Mouse (Mus musculus): ENCODE results near the gene Sez6l. TPM values are rescaled to one million over a fixed set of nuclear protein-coding genes. Genes with fewer than 3 reads are reported as not detected.

Gene Sez6l
- total and polyA plus RNA-seq, 2 experiments from 2014 or later: 48.4 to 73.8 TPM

GRCm38 (mm10) chr5:112382042-112382441 is 194.9 kb downstream of the Sez6l start:
- no peaks in the 10 kb centered on the region for H3K9me3 ChIP-seq (ENCODE audit: low read length)
- H3K36me3 ChIP-seq (ENCODE audit: insufficient read depth): peaks cover 44% of the 10 kb centered on the region
- peak; percentile 67 for ATAC-seq
- WGBS: 36% methylated on average over 6 of the region's 9 CpGs
- no peaks in the 10 kb centered on the region for H3K27me3 ChIP-seq (ENCODE audit: insufficient read depth, low read length)
- TF ChIP-seq CTCF (IDR thresholded peaks at IDR 0.05; ENCODE audit: low read depth): no peak
- H3K4me3 ChIP-seq (ENCODE audit: low read depth, low read length): no peak overlapping the region
- DNase-seq: no peak
- H3K27ac ChIP-seq (ENCODE audit: low read depth, low read length): peak overlapping the region; percentile 40; the same call in 1 of the 2 replicates
- no peak overlapping the region for H3K4me2 ChIP-seq (ENCODE audit: low read depth)
- H3K4me1 ChIP-seq (ENCODE audit: insufficient read depth): no peaks in the 10 kb centered on the region
- H3K9ac ChIP-seq: no peak overlapping the region; the same call in 1 of the 2 replicates

GRCm38 (mm10) chr5:112381154-112381553 is 195.8 kb downstream of the Sez6l start:
- H3K4me2 ChIP-seq (ENCODE audit: low read depth): no peak overlapping the region
- 90% methylated on average over 11 of the region's 11 CpGs for WGBS
- no peak for TF ChIP-seq CTCF (IDR thresholded peaks at IDR 0.05; ENCODE audit: low read depth)
- peaks cover 37% of the 10 kb centered on the region for H3K36me3 ChIP-seq (ENCODE audit: insufficient read depth)
- H3K4me3 ChIP-seq (ENCODE audit: low read depth, low read length): no peak overlapping the region
- no peak overlapping the region for H3K9ac ChIP-seq
- H3K9me3 ChIP-seq (ENCODE audit: low read length): no peaks in the 10 kb centered on the region
- DNase-seq (no peak), ATAC-seq (no peak)
- no peaks in the 10 kb centered on the region for H3K27me3 ChIP-seq (ENCODE audit: insufficient read depth, low read length)
- H3K27ac ChIP-seq (ENCODE audit: low read depth, low read length): no peak overlapping the region
- H3K4me1 ChIP-seq (ENCODE audit: insufficient read depth): no peaks in the 10 kb centered on the region

- H3K4me1 ChIP-seq (ENCODE audit: insufficient read depth): no peaks in the 10 kb centered on the region
- H3K27me3 ChIP-seq (ENCODE audit: insufficient read depth, low read length): no peaks in the 10 kb centered on the region
- peaks cover 43% of the 10 kb centered on the region for H3K36me3 ChIP-seq (ENCODE audit: insufficient read depth)
- H3K9ac ChIP-seq: no peak overlapping the region
- DNase-seq: no peak
- WGBS: 89% methylated on average over 6 of the region's 6 CpGs
- H3K4me2 ChIP-seq (ENCODE audit: low read depth): no peak overlapping the region
- no peak overlapping the region for H3K4me3 ChIP-seq (ENCODE audit: low read depth, low read length)
- no peaks in the 10 kb centered on the region for H3K9me3 ChIP-seq (ENCODE audit: low read length)
- ATAC-seq: no peak
- no peak overlapping the region for H3K27ac ChIP-seq (ENCODE audit: low read depth, low read length)
- TF ChIP-seq CTCF (IDR thresholded peaks at IDR 0.05; ENCODE audit: low read depth): no peak
These were observed 198.3 kb downstream of the Sez6l start for GRCm38 (mm10) chr5:112378716-112379115.

GRCm38 (mm10) chr5:112377380-112377779 is 199.6 kb downstream of the Sez6l start:
- Histone ChIP-seq H3K9me3 (ENCODE audit: low read length) (no peaks in the 10 kb centered on the region), H3K4me3 (ENCODE audit: low read depth, low read length) (no peak overlapping the region), H3K27me3 (ENCODE audit: insufficient read depth, low read length) (no peaks in the 10 kb centered on the region), H3K27ac (ENCODE audit: low read depth, low read length) (no peak overlapping the region), H3K36me3 (ENCODE audit: insufficient read depth) (peaks cover 49% of the 10 kb centered on the region), H3K4me1 (ENCODE audit: insufficient read depth) (0 out of 2 replicates have a peak, but pooled peaks cover 3% of the 10 kb centered on the region), H3K4me2 (ENCODE audit: low read depth) (no peak overlapping the region), H3K9ac (no peak overlapping the region)
- no peak for DNase-seq
- WGBS: 93% methylated on average over 1 of the region's 1 CpGs
- ATAC-seq: no peak
- TF ChIP-seq CTCF (IDR thresholded peaks at IDR 0.05; ENCODE audit: low read depth): no peak

- no peak for TF ChIP-seq CTCF (IDR thresholded peaks at IDR 0.05; ENCODE audit: low read depth)
- H3K27ac ChIP-seq (ENCODE audit: low read depth, low read length): no peak overlapping the region
- H3K9me3 ChIP-seq (ENCODE audit: low read length): no peaks in the 10 kb centered on the region
- H3K9ac ChIP-seq: no peak overlapping the region
- peaks cover 48% of the 10 kb centered on the region for H3K36me3 ChIP-seq (ENCODE audit: insufficient read depth)
- no peaks in the 10 kb centered on the region for H3K27me3 ChIP-seq (ENCODE audit: insufficient read depth, low read length)
- H3K4me3 ChIP-seq (ENCODE audit: low read depth, low read length): no peak overlapping the region
- 88% methylated on average over 4 of the region's 4 CpGs for WGBS
- no peak for ATAC-seq
- H3K4me2 ChIP-seq (ENCODE audit: low read depth): no peak overlapping the region
- no peak for DNase-seq
- H3K4me1 ChIP-seq (ENCODE audit: insufficient read depth): peaks cover 11% of the 10 kb centered on the region; the same call in 1 of the 2 replicates
These were observed 200.9 kb downstream of the Sez6l start for GRCm38 (mm10) chr5:112376111-112376510.

- no peak for TF ChIP-seq CTCF (IDR thresholded peaks at IDR 0.05; ENCODE audit: low read depth)
- no peaks in the 10 kb centered on the region for H3K9me3 ChIP-seq (ENCODE audit: low read length)
- peak overlapping the region; percentile 39 for H3K9ac ChIP-seq
- DNase-seq (peak; percentile 90), ATAC-seq (peak; percentile 93)
- no peak overlapping the region for H3K4me3 ChIP-seq (ENCODE audit: low read depth, low read length)
- H3K27me3 ChIP-seq (ENCODE audit: insufficient read depth, low read length): no peaks in the 10 kb centered on the region
- H3K27ac ChIP-seq (ENCODE audit: low read depth, low read length): peak overlapping the region; percentile 83
- peak overlapping the region; percentile 4; the same call in 1 of the 2 replicates for H3K4me2 ChIP-seq (ENCODE audit: low read depth)
- peaks cover 11% of the 10 kb centered on the region; the same call in 1 of the 2 replicates for H3K4me1 ChIP-seq (ENCODE audit: insufficient read depth)
- 6% methylated on average over 7 of the region's 7 CpGs for WGBS
- H3K36me3 ChIP-seq (ENCODE audit: insufficient read depth): peaks cover 68% of the 10 kb centered on the region
These were observed 205.1 kb downstream of the Sez6l start for GRCm38 (mm10) chr5:112371933-112372332.

- no peak overlapping the region for H3K9ac ChIP-seq
- no peaks in the 10 kb centered on the region for H3K9me3 ChIP-seq (ENCODE audit: low read length)
- WGBS: 76% methylated on average over 12 of the region's 12 CpGs
- ATAC-seq: no peak
- peaks cover 11% of the 10 kb centered on the region; the same call in 1 of the 2 replicates for H3K4me1 ChIP-seq (ENCODE audit: insufficient read depth)
- no peak overlapping the region for H3K4me2 ChIP-seq (ENCODE audit: low read depth)
- peaks cover 71% of the 10 kb centered on the region for H3K36me3 ChIP-seq (ENCODE audit: insufficient read depth)
- TF ChIP-seq CTCF (IDR thresholded peaks at IDR 0.05; ENCODE audit: low read depth): no peak
- no peak overlapping the region for H3K4me3 ChIP-seq (ENCODE audit: low read depth, low read length)
- H3K27ac ChIP-seq (ENCODE audit: low read depth, low read length): peak overlapping the region; percentile 83
- no peak for DNase-seq
- H3K27me3 ChIP-seq (ENCODE audit: insufficient read depth, low read length): no peaks in the 10 kb centered on the region
These were observed 206.7 kb downstream of the Sez6l start for GRCm38 (mm10) chr5:112370236-112370813.

Data from forebrain, postnatal 0 days (tissue).